In the genomic region with DNA sequence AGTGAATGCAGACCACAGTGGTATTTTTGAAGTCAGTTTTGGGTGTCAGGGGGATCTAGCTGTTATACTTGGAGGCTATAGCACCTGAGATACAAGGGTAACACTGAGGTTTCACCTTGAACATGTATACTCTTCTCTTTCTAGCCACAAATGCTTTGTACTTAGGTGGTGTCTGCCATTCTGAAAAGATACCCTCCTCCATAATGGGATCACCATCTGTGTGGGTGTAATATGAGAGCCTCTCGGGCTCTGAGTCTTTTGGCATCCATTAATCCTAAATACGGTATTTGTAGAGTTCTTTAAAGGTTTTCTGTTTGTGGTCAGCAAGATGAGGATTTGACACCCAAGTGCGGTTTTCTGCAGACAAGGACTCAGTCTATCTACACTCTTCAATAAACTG, we compare ENCODE assay signal across 28 mouse cellular contexts.
DNase-seq lines count a peak whose midpoint lies in the region; ATAC-seq lines count a peak whose summit lies in the region.
"Had no signal": no experiment of that assay in that cellular context is flagged by ENCODE, and none has a peak within 500 bp of the region (broad histone marks: within the 10 kb centered on the region; RNA-seq: fewer than 3 reads in every experiment).

No protein-coding gene starts in this region.

- ATAC-seq in forebrain, embryonic 16.5 days, result 0 out of 2 replicates have a peak, but pooled peaks have one; percentile 9
- ATAC-seq in forebrain, embryonic 12.5 days (ENCODE audit: low FRiP score), result no peak
- ATAC-seq in neural tube, embryonic 15.5 days (ENCODE audit: low FRiP score), result no peak
- ATAC-seq in limb, embryonic 15.5 days (ENCODE audit: insufficient number of reproducible peaks, low FRiP score, low TSS enrichment, low read depth), result 0 out of 2 replicates have a peak, but pooled peaks have one; percentile 30
- ATAC-seq: hindbrain, embryonic 16.5 days; intestine, embryonic 15.5 days; liver, embryonic 12.5 days had no signal

- H3K27ac ChIP-seq in forebrain, embryonic 16.5 days (ENCODE audit: low read length), result no peak overlapping the region
- no peak overlapping the region for H3K27ac ChIP-seq in forebrain, embryonic 12.5 days
- no peak overlapping the region for H3K27ac ChIP-seq in neural tube, embryonic 15.5 days (replicated peaks)
- H3K27ac ChIP-seq in limb, embryonic 15.5 days, result no peak overlapping the region
- H3K27ac ChIP-seq: hindbrain, embryonic 10.5 days; intestine, embryonic 15.5 days; liver, embryonic 12.5 days had no signal

- no peaks in the 10 kb centered on the region for H3K27me3 ChIP-seq in forebrain, embryonic 16.5 days (replicated peaks; ENCODE audit: control insufficient read depth, insufficient read depth, low read length)
- no peaks in the 10 kb centered on the region for H3K27me3 ChIP-seq in forebrain, embryonic 12.5 days
- H3K27me3 ChIP-seq in neural tube, embryonic 15.5 days (replicated peaks), result no peaks in the 10 kb centered on the region
- H3K27me3 ChIP-seq in limb, embryonic 15.5 days, result no peaks in the 10 kb centered on the region
- H3K27me3 ChIP-seq: CH12.LX; intestine, embryonic 15.5 days; liver, embryonic 12.5 days had no signal

- H3K4me1 ChIP-seq in forebrain, embryonic 16.5 days (replicated peaks; ENCODE audit: control insufficient read depth, insufficient read depth, low read length), result peaks cover 2% of the 10 kb centered on the region
- peaks cover 21% of the 10 kb centered on the region for H3K4me1 ChIP-seq in forebrain, embryonic 12.5 days
- H3K4me1 ChIP-seq in neural tube, embryonic 15.5 days, result peaks cover 3% of the 10 kb centered on the region; the same call in 1 of the 2 replicates
- H3K4me1 ChIP-seq in limb, embryonic 15.5 days, result no peaks in the 10 kb centered on the region
- H3K4me1 ChIP-seq: intestine, embryonic 15.5 days; liver, embryonic 12.5 days had no signal

- no peak overlapping the region for H3K4me3 ChIP-seq in forebrain, embryonic 16.5 days (replicated peaks; ENCODE audit: low read length)
- no peak overlapping the region for H3K4me3 ChIP-seq in forebrain, embryonic 12.5 days (replicated peaks)
- H3K4me3 ChIP-seq in neural tube, embryonic 15.5 days (replicated peaks), result no peak overlapping the region
- no peak overlapping the region for H3K4me3 ChIP-seq in limb, embryonic 15.5 days
- H3K4me3 ChIP-seq: hindbrain, embryonic 10.5 days; intestine, embryonic 15.5 days; left cerebral cortex, adult 2 months; liver, embryonic 12.5 days had no signal

- DNase-seq in neural tube, embryonic 10.5 days (ENCODE audit: extremely low spot score, low spot score), result peak; percentile 17
- no peak for DNase-seq in left cerebral cortex, adult 11 months (ENCODE audit: low spot score)
- no peak for DNase-seq in gastrocnemius, postnatal 25 days
- DNase-seq: adrenal gland, adult 2 months; B cell, adult 2 months; cerebellum, adult 18-20 months; cerebellum, postnatal 14 days; heart, adult 11 months; kidney, postnatal 4 days; left cerebral cortex, postnatal 4 days; lung, adult 18-20 months; lung, postnatal 10 days; right cerebral cortex, adult 18-20 months; right cerebral cortex, postnatal 4 days; thymus, postnatal 14 days had no signal

- H3K9me3 ChIP-seq in forebrain, embryonic 16.5 days (ENCODE audit: control insufficient read depth, low read length), result no peaks in the 10 kb centered on the region
- H3K9me3 ChIP-seq in forebrain, embryonic 12.5 days, result no peaks in the 10 kb centered on the region
- H3K9me3 ChIP-seq in neural tube, embryonic 15.5 days (replicated peaks), result no peaks in the 10 kb centered on the region
- no peaks in the 10 kb centered on the region for H3K9me3 ChIP-seq in limb, embryonic 15.5 days
- H3K9me3 ChIP-seq: G1E; hindbrain, embryonic 10.5 days; intestine, embryonic 15.5 days; liver, embryonic 12.5 days had no signal

- WGBS in forebrain, embryonic 16.5 days, result 43% methylated on average over 3 of the region's 3 CpGs
- WGBS in forebrain, embryonic 12.5 days, result 45% methylated on average over 3 of the region's 3 CpGs
- 43% methylated on average over 3 of the region's 3 CpGs for whole genome bisulfite sequencing in neural tube, embryonic 15.5 days
- WGBS in limb, embryonic 15.5 days, result 39% methylated on average over 3 of the region's 3 CpGs

- H3K9ac ChIP-seq in forebrain, embryonic 16.5 days (replicated peaks; ENCODE audit: low read depth, low read length), result no peak overlapping the region
- H3K9ac ChIP-seq in forebrain, embryonic 12.5 days, result no peak overlapping the region
- H3K9ac ChIP-seq in neural tube, embryonic 15.5 days (replicated peaks), result no peak overlapping the region
- no peak overlapping the region for H3K9ac ChIP-seq in limb, embryonic 15.5 days
- H3K9ac ChIP-seq: intestine, embryonic 15.5 days; liver, embryonic 12.5 days had no signal

- no peak overlapping the region for H3K4me2 ChIP-seq in forebrain, embryonic 16.5 days (ENCODE audit: low read length)
- H3K4me2 ChIP-seq in forebrain, embryonic 12.5 days, result no peak overlapping the region
- no peak overlapping the region for H3K4me2 ChIP-seq in neural tube, embryonic 15.5 days
- H3K4me2 ChIP-seq in limb, embryonic 15.5 days, result no peak overlapping the region
- H3K4me2 ChIP-seq: heart, embryonic 11.5 days; intestine, embryonic 15.5 days; liver, embryonic 12.5 days; midbrain, embryonic 11.5 days had no signal

- no peaks in the 10 kb centered on the region for H3K36me3 ChIP-seq in forebrain, embryonic 16.5 days (ENCODE audit: control insufficient read depth, insufficient read depth)
- no peaks in the 10 kb centered on the region for H3K36me3 ChIP-seq in forebrain, embryonic 12.5 days (replicated peaks)
- no peaks in the 10 kb centered on the region for H3K36me3 ChIP-seq in neural tube, embryonic 15.5 days
- H3K36me3 ChIP-seq in limb, embryonic 15.5 days, result no peaks in the 10 kb centered on the region
- H3K36me3 ChIP-seq: G1E; hindbrain, embryonic 10.5 days; intestine, embryonic 15.5 days; liver, embryonic 12.5 days had no signal

Comparison
In these comparisons a context has a peak if more than half of its experiments do, and no peak if none do; other contexts are left out.
1. ATAC-seq: peak in forebrain, embryonic 16.5 days (single experiment) and limb, embryonic 15.5 days (single experiment); none in forebrain, embryonic 12.5 days (single experiment) and neural tube, embryonic 15.5 days (single experiment).